Mouse (Mus musculus) A20 (cell line): ENCODE results near the gene Arid1b.

ENCODE experiments used
- DNase-seq: peaks from one replicate; pipeline ENCODE4 v3.0.0-alpha.2; 2011; ENCODE audit warnings: low read depth, low spot score

The Arid1b gene

DNA sequence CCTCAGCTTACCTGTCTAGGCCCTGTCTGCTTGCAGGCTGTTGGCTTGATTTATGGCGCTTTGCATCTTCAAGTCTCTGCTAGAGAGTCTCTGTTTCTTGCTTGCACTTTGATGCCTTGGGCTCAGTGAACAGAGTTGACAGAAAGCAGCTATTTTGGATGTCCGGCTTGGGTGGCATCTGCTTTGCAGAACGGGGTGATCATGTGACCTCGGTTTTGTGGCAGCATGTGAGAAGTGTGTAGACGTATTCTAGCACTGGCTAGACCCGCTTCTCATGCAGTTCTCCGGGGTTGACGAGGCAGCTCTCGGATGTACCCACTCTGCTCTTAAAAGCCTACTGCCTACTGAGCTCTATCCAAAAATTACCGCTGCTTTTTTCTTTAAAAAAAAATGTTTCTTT lies 22.9 kb downstream of the Arid1b start:
- no peak for DNase-seq

- no peak for DNase-seq
These were observed 27.3 kb downstream of the Arid1b start for GRCm38 (mm10) chr17:5021303-5022003.

- no peak for DNase-seq
These were observed 27.9 kb downstream of the Arid1b start for GRCm38 (mm10) chr17:5022019-5022544.

- no peak for DNase-seq
These were observed 29.6 kb downstream of the Arid1b start for GRCm38 (mm10) chr17:5023745-5024144.

GRCm38 (mm10) chr17:5025400-5025799 lies 31.3 kb downstream of the Arid1b start:
- DNase-seq: peak; percentile 54

- DNase-seq: peak; percentile 49
These were observed 32.4 kb downstream of the Arid1b start for GRCm38 (mm10) chr17:5026578-5026977.

DNA sequence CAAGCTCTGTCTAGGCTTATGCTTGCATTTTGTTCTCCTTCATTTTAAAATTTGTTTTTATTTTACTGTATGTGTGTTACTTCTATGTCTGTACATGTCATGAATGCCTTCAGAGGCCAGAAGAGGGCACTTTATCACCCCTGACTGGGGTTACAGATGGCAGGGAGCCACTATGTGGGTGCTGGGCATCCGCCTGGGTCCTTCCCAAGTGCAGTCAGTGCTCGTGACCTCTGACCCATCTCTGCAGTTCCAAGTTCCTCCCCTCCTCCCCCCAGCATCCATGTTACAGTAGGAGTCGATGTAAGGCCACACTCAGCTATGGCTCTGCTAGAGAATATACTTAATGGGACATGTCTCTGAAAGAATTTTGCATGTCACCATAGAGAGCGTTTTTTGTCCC lies 35.0 kb downstream of the Arid1b start:
- DNase-seq: no peak

GRCm38 (mm10) chr17:5030290-5030689 lies 36.2 kb downstream of the Arid1b start:
- no peak for DNase-seq

- no peak for DNase-seq
These were observed 39.2 kb downstream of the Arid1b start for GRCm38 (mm10) chr17:5033346-5033745.

DNA sequence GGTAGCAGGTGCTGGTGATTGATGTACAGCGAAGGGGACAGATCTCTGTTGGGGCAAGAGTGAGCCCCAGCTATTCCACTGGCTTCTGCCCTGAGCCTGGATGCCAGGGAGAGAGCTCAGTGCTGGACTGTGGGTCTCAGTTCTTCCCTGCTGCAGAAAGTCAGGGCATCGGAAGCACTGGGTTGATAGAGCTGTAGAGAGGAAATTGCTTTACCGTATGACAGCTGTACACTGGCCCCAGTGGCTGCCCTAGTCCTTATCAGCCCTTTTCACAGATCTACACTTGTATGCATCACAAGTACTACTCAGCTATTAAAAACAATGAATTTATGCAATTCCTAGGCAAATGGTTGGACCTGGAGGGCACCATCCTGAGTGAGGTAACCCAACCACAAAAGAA lies 40.1 kb downstream of the Arid1b start:
- DNase-seq: no peak

- no peak for DNase-seq
These were observed 42.2 kb downstream of the Arid1b start for GRCm38 (mm10) chr17:5036200-5036835.

DNA sequence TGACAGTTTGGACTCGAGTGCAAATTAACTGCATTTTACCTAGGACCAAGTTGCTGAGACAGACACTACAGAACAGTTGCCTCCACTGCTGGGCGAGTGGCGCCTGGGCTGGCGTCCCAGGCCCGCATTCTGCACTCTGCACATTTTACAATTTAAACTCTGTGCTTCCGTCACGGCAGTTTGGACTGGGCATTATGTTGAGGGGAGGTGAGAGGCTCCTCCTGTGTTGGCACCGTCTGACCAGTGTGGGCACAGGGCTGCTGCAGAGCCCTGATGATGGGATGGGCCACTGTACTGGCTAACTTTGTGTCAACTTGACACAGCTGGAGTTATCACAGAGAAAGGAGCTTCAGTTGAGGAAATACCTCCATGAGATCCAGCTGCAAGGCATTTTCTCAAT lies 43.1 kb downstream of the Arid1b start:
- no peak for DNase-seq

DNA sequence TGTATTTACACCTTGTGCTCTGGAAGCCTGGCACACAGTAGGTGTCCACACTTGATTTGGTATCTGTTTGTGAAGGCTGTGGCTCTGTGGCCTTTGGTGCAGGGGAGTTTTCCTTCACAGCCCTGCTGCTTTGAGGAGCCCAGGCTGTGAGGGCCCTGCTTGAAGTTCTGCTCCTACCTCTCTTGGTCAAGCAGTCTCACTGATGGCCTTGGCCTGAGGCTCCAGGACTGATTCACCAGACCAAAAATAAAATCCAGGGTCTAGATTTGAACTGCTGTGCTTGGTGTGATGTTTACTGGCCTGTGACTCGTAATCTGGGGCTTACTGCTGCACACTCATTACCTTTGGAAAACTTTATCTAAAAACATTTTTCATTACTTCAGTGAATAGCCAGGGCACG lies 45.7 kb downstream of the Arid1b start:
- DNase-seq: no peak

GRCm38 (mm10) chr17:5043871-5044270 lies 49.7 kb downstream of the Arid1b start:
- no peak for DNase-seq

GRCm38 (mm10) chr17:5045613-5046012 lies 51.5 kb downstream of the Arid1b start:
- DNase-seq: no peak

DNA sequence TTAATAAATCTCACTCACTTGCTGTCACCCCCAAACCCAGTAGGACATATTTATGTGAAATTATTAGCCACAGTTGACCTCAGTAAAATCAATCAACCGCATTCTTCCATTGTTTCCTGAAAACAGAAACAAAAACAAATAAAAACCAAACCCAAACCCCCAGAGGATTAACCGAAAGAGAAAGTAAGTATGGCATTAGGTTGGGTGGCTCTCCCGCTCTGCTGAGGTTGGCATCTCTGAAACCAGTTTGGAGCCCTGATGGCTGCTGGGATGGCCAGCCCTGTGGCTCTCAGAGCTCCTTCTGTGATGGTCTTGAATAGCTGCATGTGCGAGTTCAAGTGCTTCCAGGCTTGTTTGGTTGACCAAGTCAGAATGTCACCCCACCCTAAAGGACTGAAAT lies 53.2 kb downstream of the Arid1b start:
- no peak for DNase-seq

GRCm38 (mm10) chr17:5050266-5050665 lies 56.1 kb downstream of the Arid1b start:
- DNase-seq: no peak

DNA sequence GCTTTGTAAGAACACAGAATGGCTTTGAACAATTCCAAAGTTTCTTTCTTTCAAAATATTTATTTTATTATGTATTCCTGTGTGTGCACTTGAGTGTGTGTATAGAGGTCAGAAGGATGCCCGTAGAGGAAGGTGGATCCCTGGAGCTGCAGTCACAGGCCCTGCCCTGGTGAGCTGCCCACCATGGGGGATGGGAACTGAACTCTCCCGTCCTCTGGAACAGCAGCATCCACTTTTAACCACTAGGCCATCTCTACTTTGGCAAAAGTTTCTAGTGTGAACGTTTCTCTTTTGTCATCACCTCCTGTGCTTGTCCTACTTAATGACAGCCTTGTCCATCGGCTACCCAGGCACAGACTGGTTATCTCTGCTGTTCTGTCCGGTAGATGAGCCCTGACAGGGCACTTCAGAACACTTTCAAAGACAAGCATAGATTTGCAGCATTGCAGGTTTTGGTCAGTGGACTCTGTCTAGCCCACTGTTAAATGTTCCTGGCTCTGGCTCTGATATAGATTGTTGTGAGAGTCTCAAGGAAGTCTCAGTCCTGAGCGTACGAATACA lies 56.9 kb downstream of the Arid1b start:
- DNase-seq: no peak

GRCm38 (mm10) chr17:5052091-5052799 lies 58.1 kb downstream of the Arid1b start:
- DNase-seq: no peak

DNA sequence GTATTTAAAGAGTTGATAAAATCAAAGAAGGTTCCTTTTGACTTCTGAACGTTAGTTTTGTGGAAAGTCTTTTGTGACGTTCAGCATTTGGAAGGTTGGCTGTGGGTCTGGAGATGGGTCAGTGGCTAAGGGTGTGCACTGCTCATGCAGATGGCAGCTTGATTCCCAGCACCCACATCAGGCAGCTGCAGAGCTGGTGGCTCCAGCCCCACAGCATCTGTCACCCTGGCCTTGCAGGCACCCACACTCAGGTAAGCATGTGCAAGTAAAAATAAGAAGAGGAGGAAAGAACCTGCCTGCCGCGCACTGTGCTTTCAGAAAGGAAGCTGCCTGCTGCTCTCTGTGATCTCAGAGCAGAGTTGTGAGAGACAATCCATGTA lies 58.7 kb downstream of the Arid1b start:
- DNase-seq: no peak

GRCm38 (mm10) chr17:5053201-5053600 lies 59.1 kb downstream of the Arid1b start:
- no peak for DNase-seq

- no peak for DNase-seq
These were observed 61.3 kb downstream of the Arid1b start for GRCm38 (mm10) chr17:5055412-5055811.
